Mouse (Mus musculus) stomach, embryonic 14.5 days (tissue): ENCODE results near the gene Gzf1. TPM values are rescaled to one million over a fixed set of nuclear protein-coding genes. Genes with fewer than 3 reads are reported as not detected.

Source experiments
- ATAC-seq: fragments of 200-750 bp; cut with Nextera tagmentation; 2 replicates; pipeline ENCODE4 v1.8.0; 2017; ENCODE audit warnings: low read depth, moderate TSS enrichment; ENCODE audit not compliant: insufficient number of reproducible peaks, insufficient read depth, low FRiP score
- H3K27ac ChIP-seq: fragments of 300-500 bp; sonication (generic); 2 replicates; pipeline ENCODE4 v1.5.1; 2014; ENCODE audit warnings: mild to moderate bottlenecking, low read length, moderate library complexity, mixed read lengths
- H3K27me3 ChIP-seq: fragments of 300-500 bp; sonication (generic); 2 replicates; pipeline ENCODE4 v1.6.1; 2014; ENCODE audit warnings: low read length, control low read depth, mixed read lengths; ENCODE audit not compliant: control insufficient read depth, insufficient read depth
- H3K36me3 ChIP-seq: fragments of 300-500 bp; sonication (generic); 2 replicates; pipeline ENCODE4 v1.6.1; 2014; ENCODE audit warnings: mild to moderate bottlenecking, control low read depth, low read length, moderate library complexity, mixed read lengths; ENCODE audit not compliant: control insufficient read depth, insufficient read depth
- H3K4me1 ChIP-seq: fragments of 300-500 bp; sonication (generic); 2 replicates; pipeline ENCODE4 v1.6.1; 2014; ENCODE audit warnings: low read length, control low read depth, mixed read lengths; ENCODE audit not compliant: control insufficient read depth, insufficient read depth
- H3K4me2 ChIP-seq: fragments of 300-500 bp; sonication (generic); replicated peaks from 2 replicates; pipeline ENCODE4 v1.6.1; 2014; ENCODE audit warnings: low read depth, low read length, control low read depth
- H3K4me3 ChIP-seq: fragments of 300-500 bp; sonication (generic); 2 replicates; pipeline ENCODE4 v1.5.1; 2014; ENCODE audit warnings: low read depth, low read length, control low read depth
- H3K9ac ChIP-seq: fragments of 300-500 bp; sonication (generic); replicated peaks from 2 replicates; pipeline ENCODE4 v1.6.1; 2014; ENCODE audit warnings: low read depth, mild to moderate bottlenecking, control low read depth, low read length, moderate library complexity, mixed read lengths
- H3K9me3 ChIP-seq: fragments of 300-500 bp; sonication (generic); 2 replicates; pipeline ENCODE4 v1.6.1; 2016; ENCODE audit warnings: low read depth, low read length, control low read depth; ENCODE audit not compliant: control insufficient read depth
- WGBS: fragments of 180-500 bp; shearing (Covaris S2); extraction: QIAGEN DNeasy Blood & Tissue Kit; methylation state at CpG from one replicate; pipeline ENCODE4 v1.1.7; 2014; 5-methylcytosine and 5-hydroxymethylcytosine counted together
- polyA plus RNA-seq: library from polyadenylated mRNA; unstranded; fragments of >200 nt; fragmentation: Nextera tagmentation; extraction: Ambion mirVana; gene quantifications from 2 replicates; pipeline ENCODE4 v1.2.1, GENCODE M21; 2014

The Gzf1 gene
- polyA plus RNA-seq, 1 experiment from 2014 or later = 20.0 TPM

DNA sequence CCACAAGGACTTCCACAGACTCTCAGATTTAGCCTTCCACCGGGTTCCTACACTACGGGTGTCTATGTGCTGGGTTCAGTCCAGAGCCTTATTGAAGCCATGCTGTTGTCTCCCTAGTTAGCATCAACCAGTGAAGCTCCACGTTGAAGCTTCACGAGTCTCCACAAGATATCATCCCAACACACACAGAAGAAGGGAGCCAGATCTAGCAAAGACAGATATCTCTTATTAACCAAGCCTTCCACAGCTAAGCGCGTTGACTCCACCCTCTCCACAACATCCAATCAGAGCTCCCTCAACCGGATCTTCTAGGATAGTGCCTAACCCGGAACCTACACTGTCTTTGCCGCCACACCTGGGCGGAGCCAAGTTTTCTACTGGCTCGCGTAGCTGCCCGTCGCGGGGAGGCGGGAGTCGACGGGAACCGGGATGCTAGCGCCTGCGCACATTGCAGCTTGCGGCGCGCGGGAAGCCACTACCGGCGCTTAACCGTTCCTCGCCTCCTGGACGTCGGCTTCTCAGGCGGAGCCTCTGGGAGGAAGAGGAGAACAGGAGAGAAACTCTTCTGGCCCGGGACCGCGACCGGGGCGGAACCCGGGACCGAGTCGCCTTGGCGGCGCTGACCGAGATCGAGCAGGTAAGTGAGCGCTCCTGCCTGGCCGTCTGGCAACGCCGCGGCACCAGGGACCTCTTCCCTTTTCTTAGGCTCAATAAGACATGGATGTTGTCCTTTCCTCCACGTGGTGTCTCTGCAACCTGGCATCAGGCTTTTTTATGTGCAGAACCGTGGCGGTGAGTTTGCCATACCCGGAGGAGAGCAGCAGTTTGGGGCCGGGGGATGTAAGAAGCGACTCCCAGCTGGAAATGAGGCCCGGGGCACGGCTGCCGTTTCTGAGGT, 8.4 kb upstream of the Gzf1 start, which contains the start of gene Nxt1:
Gene Nxt1, plus strand, starts transcription at position 403 of the 898 bp plus-strand sequence.
- H3K9me3 ChIP-seq = no peaks in the 10 kb centered on the region
- H3K27ac ChIP-seq = peak within 1 kb of the TSS; percentile 63; the same call in 1 of the 2 replicates
- H3K27me3 ChIP-seq = no peaks in the 10 kb centered on the region
- 1% methylated on average over 58 of the region's 58 CpGs for WGBS
- peak; percentile 100 for ATAC-seq
- peaks cover 17% of the 10 kb centered on the region; the same call in 1 of the 2 replicates for H3K4me1 ChIP-seq
- H3K4me3 ChIP-seq = peak within 1 kb of the TSS; percentile 70
- H3K36me3 ChIP-seq = peaks cover 9% of the 10 kb centered on the region
- H3K4me2 ChIP-seq = peak within 1 kb of the TSS; percentile 63
- H3K9ac ChIP-seq = peak within 1 kb of the TSS; percentile 66

DNA sequence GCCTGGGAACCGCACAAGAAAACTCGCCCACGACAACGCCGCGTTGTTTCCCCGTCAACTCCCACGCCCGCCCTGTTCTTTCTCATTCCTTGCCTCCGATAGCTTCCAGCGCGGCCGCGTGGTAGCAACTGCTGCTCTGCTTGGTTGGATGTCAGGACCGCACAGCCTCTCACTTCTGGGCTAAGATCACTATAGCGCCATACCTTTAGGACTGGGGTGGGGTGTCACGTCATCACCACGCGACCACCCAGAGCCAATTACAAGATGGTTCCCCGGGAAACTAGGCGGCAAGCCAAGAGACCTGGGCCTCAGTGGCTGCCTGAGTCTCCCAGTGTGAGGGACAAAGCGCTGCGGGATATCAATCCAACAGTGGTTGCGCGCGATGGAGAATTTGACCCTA, 3.0 kb upstream of the Gzf1 start:
- no peaks in the 10 kb centered on the region for H3K9me3 ChIP-seq
- peak; percentile 10; the same call in 1 of the 2 replicates for ATAC-seq
- WGBS = 5% methylated on average over 26 of the region's 26 CpGs

GRCm38 (mm10) chr2:148679346-148679745, 1.5 kb upstream of the Gzf1 start:
- Histone ChIP-seq H3K36me3 (peaks cover 19% of the 10 kb centered on the region), H3K4me2 (peak overlapping the region; percentile 70), H3K4me1 (peaks cover 36% of the 10 kb centered on the region), H3K9me3 (no peaks in the 10 kb centered on the region), H3K27me3 (no peaks in the 10 kb centered on the region), H3K4me3 (no peak overlapping the region), H3K27ac (peak overlapping the region; percentile 96), H3K9ac (no peak overlapping the region)
- WGBS = 5% methylated on average over 9 of the region's 9 CpGs
- peak; percentile 19; the same call in 1 of the 2 replicates for ATAC-seq

More for the DNA sequence above, 3.0 kb upstream of the Gzf1 start:
- H3K36me3 ChIP-seq = peaks cover 9% of the 10 kb centered on the region
- H3K4me2 ChIP-seq = peak overlapping the region; percentile 34
- peak overlapping the region; percentile 64 for H3K27ac ChIP-seq
- H3K27me3 ChIP-seq = no peaks in the 10 kb centered on the region
- peak overlapping the region; percentile 28 for H3K4me3 ChIP-seq
- H3K9ac ChIP-seq = 0 out of 2 replicates have a peak overlapping the region, but pooled peaks have one; percentile 36
- peaks cover 46% of the 10 kb centered on the region for H3K4me1 ChIP-seq

GRCm38 (mm10) chr2:148681461-148681891, 653 bp downstream of the Gzf1 start:
- Histone ChIP-seq H3K9ac (peak overlapping the region; percentile 71), H3K4me3 (peak overlapping the region; percentile 69), H3K4me1 (peaks cover 36% of the 10 kb centered on the region), H3K36me3 (peaks cover 27% of the 10 kb centered on the region), H3K27ac (peak overlapping the region; percentile 67; the same call in 1 of the 2 replicates), H3K27me3 (no peaks in the 10 kb centered on the region), H3K9me3 (no peaks in the 10 kb centered on the region), H3K4me2 (peak overlapping the region; percentile 70)
- WGBS = 8% methylated on average over 17 of the region's 17 CpGs
- ATAC-seq = peak; percentile 29

GRCm38 (mm10) chr2:148683031-148683430, 2.2 kb downstream of the Gzf1 start:
- Histone ChIP-seq H3K4me3 (no peak overlapping the region), H3K9ac (no peak overlapping the region), H3K4me2 (no peak overlapping the region), H3K36me3 (peaks cover 36% of the 10 kb centered on the region), H3K27me3 (no peaks in the 10 kb centered on the region), H3K4me1 (peaks cover 25% of the 10 kb centered on the region), H3K27ac (no peak overlapping the region), H3K9me3 (no peaks in the 10 kb centered on the region)
- no peak for ATAC-seq
- 94% methylated on average over 1 of the region's 1 CpGs for WGBS

DNA sequence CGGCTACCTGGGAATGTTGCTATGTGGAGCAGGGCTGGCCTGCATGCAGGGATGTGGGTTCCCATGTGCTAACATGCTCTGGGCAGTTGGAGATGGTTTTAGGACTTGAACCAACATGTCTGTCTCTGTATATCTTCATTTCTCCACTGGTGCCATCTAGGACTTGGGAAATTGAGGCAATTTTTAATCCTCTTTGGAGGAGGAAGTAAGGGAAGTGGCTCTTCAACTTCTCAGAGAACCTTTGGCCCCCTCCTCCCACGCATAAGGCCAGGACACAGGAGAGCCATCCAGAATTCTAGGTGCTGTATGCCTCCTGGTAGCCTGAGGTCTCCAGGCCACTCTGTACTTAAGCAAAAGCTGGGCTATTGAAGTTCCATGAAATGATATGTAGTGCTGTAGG, 4.1 kb downstream of the Gzf1 start:
- WGBS = 95% methylated on average over 2 of the region's 2 CpGs

DNA sequence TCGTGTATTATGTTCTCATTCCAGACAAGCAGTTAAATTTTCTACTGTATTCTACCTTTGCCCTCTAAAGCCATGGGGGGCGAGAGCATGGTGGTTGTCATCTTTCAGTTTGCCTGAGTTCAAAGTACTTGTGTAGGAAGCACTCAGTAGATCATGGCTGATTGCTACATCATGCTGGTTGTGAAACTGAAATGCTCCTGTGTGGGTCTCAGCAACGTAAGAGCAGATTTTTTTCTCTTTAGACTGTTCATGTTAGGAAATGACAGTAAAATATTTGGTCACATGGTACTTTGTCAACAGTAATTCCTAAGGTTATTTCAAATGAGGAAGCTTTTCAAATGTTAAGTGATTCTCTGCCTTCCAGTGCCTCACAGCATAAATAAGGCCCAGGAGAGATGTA, 4.9 kb downstream of the Gzf1 start:
- H3K4me2 ChIP-seq = no peak overlapping the region
- H3K4me3 ChIP-seq = no peak overlapping the region
- H3K9me3 ChIP-seq = no peaks in the 10 kb centered on the region
- 92% methylated on average over 3 of the region's 3 CpGs for WGBS
- H3K36me3 ChIP-seq = peaks cover 53% of the 10 kb centered on the region
- H3K4me1 ChIP-seq = peaks cover 6% of the 10 kb centered on the region; the same call in 1 of the 2 replicates
- H3K9ac ChIP-seq = no peak overlapping the region
- no peak overlapping the region for H3K27ac ChIP-seq
- no peaks in the 10 kb centered on the region for H3K27me3 ChIP-seq
- ATAC-seq = no peak

More for the DNA sequence above, 4.1 kb downstream of the Gzf1 start:
- H3K36me3 ChIP-seq = peaks cover 46% of the 10 kb centered on the region
- no peaks in the 10 kb centered on the region for H3K9me3 ChIP-seq
- H3K27ac ChIP-seq = no peak overlapping the region
- no peak overlapping the region for H3K4me2 ChIP-seq
- ATAC-seq = no peak
- no peak overlapping the region for H3K9ac ChIP-seq
- H3K4me1 ChIP-seq = peaks cover 9% of the 10 kb centered on the region; the same call in 1 of the 2 replicates
- H3K27me3 ChIP-seq = no peaks in the 10 kb centered on the region
- no peak overlapping the region for H3K4me3 ChIP-seq

GRCm38 (mm10) chr2:148686862-148687261, 6.0 kb downstream of the Gzf1 start:
- 88% methylated on average over 1 of the region's 1 CpGs for WGBS
- Histone ChIP-seq H3K27ac (no peak overlapping the region), H3K4me1 (peaks cover 3% of the 10 kb centered on the region; the same call in 1 of the 2 replicates), H3K9me3 (no peaks in the 10 kb centered on the region), H3K4me2 (no peak overlapping the region), H3K4me3 (no peak overlapping the region), H3K36me3 (peaks cover 63% of the 10 kb centered on the region), H3K9ac (no peak overlapping the region), H3K27me3 (no peaks in the 10 kb centered on the region)
- no peak for ATAC-seq
